Comparison of ENCODE assay signal across 8 mouse cellular contexts in the genomic region with DNA sequence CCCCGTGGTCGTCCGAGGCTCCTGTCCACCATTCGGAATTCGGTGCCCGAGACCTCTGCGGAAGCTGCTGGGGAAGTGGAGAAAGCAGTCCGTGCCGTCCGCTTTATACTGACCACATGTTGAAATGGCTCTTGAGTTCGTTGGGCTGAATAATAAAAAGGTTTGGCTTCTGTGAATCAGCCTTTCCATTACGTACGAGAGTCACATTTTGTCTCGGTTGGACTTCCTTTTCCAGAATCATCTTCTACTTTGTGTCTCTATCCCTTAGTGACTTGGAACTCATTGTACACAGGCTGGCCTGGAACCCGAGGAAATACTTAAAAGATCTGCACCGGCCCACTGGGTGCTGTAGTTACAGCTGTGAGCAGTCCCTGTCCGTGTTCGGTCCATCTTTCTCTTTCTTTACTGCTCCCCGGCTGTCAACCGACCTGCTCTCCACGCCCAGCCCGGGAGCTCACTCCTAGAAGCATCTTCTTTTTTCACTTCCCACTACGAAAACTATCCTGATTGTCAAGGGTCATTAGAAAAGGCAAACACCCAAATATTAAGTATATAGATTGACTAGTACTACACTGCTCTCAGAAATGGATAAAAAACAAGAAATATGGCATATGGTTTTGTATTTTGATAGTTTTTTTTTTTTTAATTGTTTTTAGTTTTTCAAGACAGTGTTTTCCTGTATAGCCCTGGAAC. TPM values are rescaled to one million over a fixed set of nuclear protein-coding genes. Genes with fewer than 3 reads are reported as not detected.
A peak's percentile ranks its signal among the peaks of the same experiment; 100 is the strongest.
DNase-seq lines count a peak whose midpoint lies in the region; ATAC-seq and TF ChIP-seq lines count a peak whose summit lies in the region.

No protein-coding gene starts in this region.

- H3K4me2 ChIP-seq in heart, embryonic 12.5 days: peak overlapping the region; percentile 88
- H3K4me2 ChIP-seq in hindbrain, embryonic 15.5 days: peak overlapping the region; percentile 94

- TF ChIP-seq POLR2A in bone marrow macrophage, adult 2 months (IDR thresholded peaks at IDR 0.05; ENCODE audit: borderline replicate concordance, low read depth, low read length): no peak

- ATAC-seq in heart, embryonic 12.5 days (ENCODE audit: insufficient number of reproducible peaks, low FRiP score): no peak
- ATAC-seq in hindbrain, embryonic 15.5 days (ENCODE audit: low FRiP score, low read depth): peak; percentile 7; the same call in 1 of the 2 replicates

- no peak for DNase-seq in heart, adult 9 months (ENCODE audit: low spot score in 2 of 2)
- DNase-seq in ovary, adult 18-20 months (ENCODE audit: low spot score): no peak
- no peak for DNase-seq in left cerebral cortex, adult 11 months (ENCODE audit: low spot score)
- no peak for DNase-seq in ovary, postnatal 14 days (ENCODE audit: low spot score)

- no peaks in the 10 kb centered on the region for H3K27me3 ChIP-seq in heart, embryonic 12.5 days (replicated peaks)
- no peaks in the 10 kb centered on the region for H3K27me3 ChIP-seq in hindbrain, embryonic 15.5 days

- peaks cover 65% of the 10 kb centered on the region for H3K79me2 ChIP-seq in macrophage (ENCODE audit: inconsistent target)

- H3K4me1 ChIP-seq in heart, embryonic 12.5 days (replicated peaks): peaks cover 24% of the 10 kb centered on the region
- peaks cover 19% of the 10 kb centered on the region for H3K4me1 ChIP-seq in bone marrow macrophage, adult 2 months (ENCODE audit: control insufficient read depth, insufficient read depth, low read length)
- H3K4me1 ChIP-seq in hindbrain, embryonic 15.5 days (replicated peaks): peaks cover 31% of the 10 kb centered on the region

- peaks cover 42% of the 10 kb centered on the region for H3K36me3 ChIP-seq in heart, embryonic 12.5 days
- H3K36me3 ChIP-seq in hindbrain, embryonic 15.5 days: peaks cover 32% of the 10 kb centered on the region
- peaks cover 25% of the 10 kb centered on the region for H3K36me3 ChIP-seq in macrophage (ENCODE audit: inconsistent target)

- peak overlapping the region; percentile 98 for H3K27ac ChIP-seq in heart, embryonic 12.5 days (ENCODE audit: poor library complexity, severe bottlenecking)
- H3K27ac ChIP-seq in bone marrow macrophage, adult 2 months (ENCODE audit: insufficient read depth, low read depth, low read length): peak overlapping the region; percentile 90
- peak overlapping the region; percentile 87 for H3K27ac ChIP-seq in hindbrain, embryonic 15.5 days (replicated peaks)
- peak overlapping the region; percentile 91 for H3K27ac ChIP-seq in macrophage

- peak overlapping the region; percentile 95 for H3K4me3 ChIP-seq in heart, embryonic 12.5 days
- peak overlapping the region; percentile 92 for H3K4me3 ChIP-seq in bone marrow macrophage, adult 2 months (ENCODE audit: insufficient read depth, low read length)
- H3K4me3 ChIP-seq in hindbrain, embryonic 15.5 days: peak overlapping the region; percentile 68
- peak overlapping the region; percentile 85 for H3K4me3 ChIP-seq in macrophage (ENCODE audit: inconsistent target)

- TF ChIP-seq CTCF in bone marrow macrophage, adult 2 months (IDR thresholded peaks at IDR 0.05; ENCODE audit: low read depth, low read length): no peak

- no peaks in the 10 kb centered on the region for H3K9me3 ChIP-seq in heart, embryonic 12.5 days (replicated peaks)
- no peaks in the 10 kb centered on the region for H3K9me3 ChIP-seq in hindbrain, embryonic 15.5 days

- peak overlapping the region; percentile 92 for H3K9ac ChIP-seq in heart, embryonic 12.5 days
- peak overlapping the region; percentile 73 for H3K9ac ChIP-seq in hindbrain, embryonic 15.5 days

- WGBS in heart, embryonic 12.5 days: under 1% methylated on average over 23 of the region's 23 CpGs
- WGBS in hindbrain, embryonic 15.5 days: 0% methylated on average over 23 of the region's 23 CpGs
- under 1% methylated on average over 23 of the region's 23 CpGs for WGBS in macrophage (ENCODE audit: missing documents)

RNA-seq across cellular contexts. Expression of a gene that starts 0.7 kb away (rescaled TPM):
- polyA plus RNA-seq in heart, embryonic 12.5 days (2016; fragmentation: Nextera tagmentation; extraction: Ambion mirVana): 478 and 480 TPM in 2 replicates
- 292 and 334 TPM in 2 replicates for polyA plus RNA-seq in bone marrow macrophage, adult 2 months (2012; ENCODE audit: insufficient read depth, insufficient read length, missing spikeins)
- 263 and 274 TPM in 2 replicates for polyA plus RNA-seq in hindbrain, embryonic 15.5 days (2015; fragmentation: Nextera tagmentation; extraction: Ambion mirVana)
- total RNA-seq in macrophage (2018; cell fraction: chromatin; rRNA removed): 100 to 1,000 TPM in 1 of 26 experiments, 10 to 100 TPM in 25; 12.4 to 109 (median 29.4) TPM
- 100 to 1,000 TPM; 202 to 385 (median 291) TPM for total RNA-seq in macrophage (2018; cell fraction: cytosol; rRNA removed)
- total RNA-seq in macrophage (2018; cell fraction: nucleus; rRNA removed): 100 to 1,000 TPM in 25 of 26 experiments, 10 to 100 TPM in 1; 71.0 to 409 (median 244) TPM
- polyA plus RNA-seq in macrophage (2018): 294 to 442 TPM (median 388 TPM) in 3 replicates

RNA-seq across cellular contexts. Expression of a gene that starts 7.7 kb away (rescaled TPM):
- polyA plus RNA-seq in heart, embryonic 12.5 days (2016; fragmentation: Nextera tagmentation; extraction: Ambion mirVana): 422 and 442 TPM in 2 replicates
- 628 and 760 TPM in 2 replicates for polyA plus RNA-seq in bone marrow macrophage, adult 2 months (2012; ENCODE audit: insufficient read depth, insufficient read length, missing spikeins)
- 492 and 533 TPM in 2 replicates for polyA plus RNA-seq in hindbrain, embryonic 15.5 days (2015; fragmentation: Nextera tagmentation; extraction: Ambion mirVana)
- 100 to 1,000 TPM in 8 of 26 experiments, 10 to 100 TPM in 18; 55.0 to 130 (median 89.0) TPM for total RNA-seq in macrophage (2018; cell fraction: chromatin; rRNA removed)
- total RNA-seq in macrophage (2018; cell fraction: cytosol; rRNA removed): 100 to 1,000 TPM; 680 to 898 (median 773) TPM
- total RNA-seq in macrophage (2018; cell fraction: nucleus; rRNA removed): 100 to 1,000 TPM; 152 to 391 (median 260) TPM
- 662 to 966 TPM (median 875 TPM) in 3 replicates for polyA plus RNA-seq in macrophage (2018)

RNA-seq across cellular contexts. Expression of a gene that starts 22.8 kb away (rescaled TPM):
- polyA plus RNA-seq in heart, embryonic 12.5 days (2016; fragmentation: Nextera tagmentation; extraction: Ambion mirVana): not detected in 2 replicates
- polyA plus RNA-seq in bone marrow macrophage, adult 2 months (2012; ENCODE audit: insufficient read depth, insufficient read length, missing spikeins): not detected in 2 replicates
- not detected in 2 replicates for polyA plus RNA-seq in hindbrain, embryonic 15.5 days (2015; fragmentation: Nextera tagmentation; extraction: Ambion mirVana)
- total RNA-seq in macrophage (2018; cell fraction: chromatin; rRNA removed): not detected
- total RNA-seq in macrophage (2018; cell fraction: cytosol; rRNA removed): under 1 TPM in 1 of 26 experiments, not detected in 25; 0.33 TPM
- not detected for total RNA-seq in macrophage (2018; cell fraction: nucleus; rRNA removed)
- polyA plus RNA-seq in macrophage (2018): not detected in 3 replicates

RNA-seq across cellular contexts. Expression of a gene that starts 24.2 kb away (rescaled TPM):
- 126 and 130 TPM in 2 replicates for polyA plus RNA-seq in heart, embryonic 12.5 days (2016; fragmentation: Nextera tagmentation; extraction: Ambion mirVana)
- 63.5 and 64.0 TPM in 2 replicates for polyA plus RNA-seq in bone marrow macrophage, adult 2 months (2012; ENCODE audit: insufficient read depth, insufficient read length, missing spikeins)
- 243 and 246 TPM in 2 replicates for polyA plus RNA-seq in hindbrain, embryonic 15.5 days (2015; fragmentation: Nextera tagmentation; extraction: Ambion mirVana)
- total RNA-seq in macrophage (2018; cell fraction: chromatin; rRNA removed): 10 to 100 TPM in 25 of 26 experiments, 1 to 10 TPM in 1; 7.3 to 29.2 (median 19.9) TPM
- 10 to 100 TPM; 42.4 to 81.4 (median 58.1) TPM for total RNA-seq in macrophage (2018; cell fraction: cytosol; rRNA removed)
- total RNA-seq in macrophage (2018; cell fraction: nucleus; rRNA removed): 10 to 100 TPM; 22.8 to 50.9 (median 31.9) TPM
- 36.9 to 60.9 TPM (median 57.7 TPM) in 3 replicates for polyA plus RNA-seq in macrophage (2018)

RNA-seq across cellular contexts. Expression of a gene that starts 24.4 kb away (rescaled TPM):
- polyA plus RNA-seq in heart, embryonic 12.5 days (2016; fragmentation: Nextera tagmentation; extraction: Ambion mirVana): 356 and 361 TPM in 2 replicates
- 97.5 and 121 TPM in 2 replicates for polyA plus RNA-seq in bone marrow macrophage, adult 2 months (2012; ENCODE audit: insufficient read depth, insufficient read length, missing spikeins)
- 247 and 251 TPM in 2 replicates for polyA plus RNA-seq in hindbrain, embryonic 15.5 days (2015; fragmentation: Nextera tagmentation; extraction: Ambion mirVana)
- total RNA-seq in macrophage (2018; cell fraction: chromatin; rRNA removed): 10 to 100 TPM; 13.2 to 43.2 (median 30.6) TPM
- total RNA-seq in macrophage (2018; cell fraction: cytosol; rRNA removed): 10 to 100 TPM; 27.2 to 48.1 (median 35.9) TPM
- 10 to 100 TPM; 17.9 to 63.8 (median 26.1) TPM for total RNA-seq in macrophage (2018; cell fraction: nucleus; rRNA removed)
- polyA plus RNA-seq in macrophage (2018): 34.3 to 88.6 TPM (median 41.5 TPM) in 3 replicates
